Mouse (Mus musculus): ENCODE measurements around the gene Zfp574.

The Zfp574 gene

GRCm38 (mm10) chr7:25073924-25074323 is 1.6 kb downstream of the Zfp574 start:
- peak; percentile 74 for DNase-seq

GRCm38 (mm10) chr7:25076296-25076662 is 3.9 kb downstream of the Zfp574 start:
- no peak for DNase-seq

GRCm38 (mm10) chr7:25076663-25077413 is 4.5 kb downstream of the Zfp574 start:
- peak; percentile 98 for DNase-seq

GRCm38 (mm10) chr7:25077414-25077755 is 5.0 kb downstream of the Zfp574 start:
- no peak for DNase-seq

GRCm38 (mm10) chr7:25079496-25080026 is 7.2 kb downstream of the Zfp574 start:
- DNase-seq, result no peak

GRCm38 (mm10) chr7:25080431-25080830 is 8.1 kb downstream of the Zfp574 start:
- no peak for DNase-seq

- DNase-seq, result no peak
Measured at GRCm38 (mm10) chr7:25082510-25082909, 10.1 kb downstream of the Zfp574 start.

GRCm38 (mm10) chr7:25084621-25085020 is 12.3 kb downstream of the Zfp574 start:
- DNase-seq, result no peak

GRCm38 (mm10) chr7:25086656-25087055 is 14.3 kb downstream of the Zfp574 start:
- DNase-seq, result no peak

GRCm38 (mm10) chr7:25087256-25087912 is 15.0 kb downstream of the Zfp574 start:
- DNase-seq, result no peak

GRCm38 (mm10) chr7:25087972-25088371 is 15.6 kb downstream of the Zfp574 start:
- no peak for DNase-seq

GRCm38 (mm10) chr7:25088531-25088930 is 16.2 kb downstream of the Zfp574 start:
- no peak for DNase-seq

- DNase-seq, result no peak
Measured at GRCm38 (mm10) chr7:25088968-25089367, 16.6 kb downstream of the Zfp574 start.

GRCm38 (mm10) chr7:25089875-25090274 is 17.5 kb downstream of the Zfp574 start:
- DNase-seq, result no peak

- no peak for DNase-seq
Measured at GRCm38 (mm10) chr7:25098169-25098568, 25.8 kb downstream of the Zfp574 start.

GRCm38 (mm10) chr7:25099581-25099980 is 27.2 kb downstream of the Zfp574 start:
- no peak for DNase-seq

GRCm38 (mm10) chr7:25105411-25106160 is 33.2 kb downstream of the Zfp574 start:
- DNase-seq, result peak; percentile 80

GRCm38 (mm10) chr7:25106790-25107502 is 34.6 kb downstream of the Zfp574 start:
- DNase-seq, result no peak

- DNase-seq, result no peak
Measured at GRCm38 (mm10) chr7:25109355-25109754, 37.0 kb downstream of the Zfp574 start.

GRCm38 (mm10) chr7:25110336-25110735 is 38.0 kb downstream of the Zfp574 start:
- no peak for DNase-seq

- DNase-seq, result peak; percentile 36
Measured at GRCm38 (mm10) chr7:25112178-25112955, 40.0 kb downstream of the Zfp574 start.

GRCm38 (mm10) chr7:25112956-25113603 is 40.7 kb downstream of the Zfp574 start:
- no peak for DNase-seq

Data from right cerebral cortex, postnatal 25 days (tissue).